Mouse (Mus musculus) bone marrow macrophage, adult 2 months (primary cell): ENCODE results near the gene Tgfbr3.

Experiments
- CTCF ChIP-seq: IDR thresholded peaks from 2 replicates; pipeline ENCODE4 v1.5.1; 2012; ENCODE audit warnings: low read depth, mild to moderate bottlenecking, low read length, moderate library complexity
- POLR2A ChIP-seq: IDR thresholded peaks from 2 replicates; pipeline ENCODE4 v1.6.1; 2012; ENCODE audit warnings: mild to moderate bottlenecking, low read depth, low read length, borderline replicate concordance

DNA sequence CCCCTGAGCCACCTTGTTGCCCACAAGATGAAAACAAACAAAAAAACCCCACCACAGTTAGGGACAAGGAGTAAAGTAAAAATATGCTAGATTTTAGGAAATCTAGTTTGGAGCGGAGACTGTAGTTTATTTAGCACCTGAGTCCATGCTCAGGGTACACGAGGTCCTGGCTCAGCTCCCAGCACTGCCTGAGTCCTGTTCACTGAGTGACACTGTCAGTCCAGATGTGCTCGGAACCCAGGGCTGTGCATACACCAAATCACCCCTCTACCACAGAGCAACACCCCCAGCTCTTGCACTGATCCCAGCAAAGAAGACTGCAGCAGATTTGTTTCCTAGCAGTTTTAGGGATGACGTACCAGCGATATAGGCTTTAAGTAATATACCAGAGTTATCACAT is 119.6 kb downstream of the Tgfbr3 start:
- TF ChIP-seq POLR2A: no peak
- no peak for TF ChIP-seq CTCF
